Mouse (Mus musculus) embryonic facial prominence, embryonic 15.5 days (tissue): ENCODE data around the gene Tmem101. TPM values are rescaled to one million over a fixed set of nuclear protein-coding genes. Genes with fewer than 3 reads are reported as not detected.
"Not testable (repeated sequence)": the region's sequence is repeated elsewhere in the genome, so short reads cannot be mapped to it uniquely, and the experiment has no call there.

Source experiments
- ATAC-seq: fragments of 200-750 bp; cut with Nextera tagmentation; 2 replicates; pipeline ENCODE4 v1.8.0; 2017; ENCODE audit warnings: low read depth, moderate TSS enrichment; ENCODE audit not compliant: insufficient number of reproducible peaks, low FRiP score, low TSS enrichment
- H3K27ac ChIP-seq: fragments of 300-500 bp; sonication (generic); replicated peaks from 2 replicates; pipeline ENCODE4 v1.5.1; 2015; ENCODE audit warnings: mild to moderate bottlenecking, inconsistent platforms
- H3K27me3 ChIP-seq: fragments of 300-500 bp; sonication (generic); 2 replicates; pipeline ENCODE4 v1.6.1; 2015; ENCODE audit warnings: inconsistent platforms
- H3K36me3 ChIP-seq: fragments of 300-500 bp; sonication (generic); 2 replicates; pipeline ENCODE4 v1.6.1; 2015; ENCODE audit warnings: mild to moderate bottlenecking, inconsistent platforms
- H3K4me1 ChIP-seq: fragments of 300-500 bp; sonication (generic); 2 replicates; pipeline ENCODE4 v1.6.1; 2015; ENCODE audit warnings: inconsistent platforms
- H3K4me2 ChIP-seq: fragments of 300-500 bp; sonication (generic); replicated peaks from 2 replicates; pipeline ENCODE4 v1.6.1; 2015; ENCODE audit warnings: mild to moderate bottlenecking, inconsistent platforms
- H3K4me3 ChIP-seq: fragments of 300-500 bp; sonication (generic); replicated peaks from 2 replicates; pipeline ENCODE4 v1.5.1; 2015; ENCODE audit warnings: mild to moderate bottlenecking, inconsistent platforms
- H3K9ac ChIP-seq: fragments of 300-500 bp; sonication (generic); 2 replicates; pipeline ENCODE4 v1.6.1; 2015; ENCODE audit warnings: inconsistent platforms
- H3K9me3 ChIP-seq: fragments of 300-500 bp; sonication (generic); replicated peaks from 2 replicates; pipeline ENCODE4 v1.6.1; 2016; ENCODE audit warnings: inconsistent platforms
- WGBS: fragments of 180-500 bp; shearing (Covaris S2); methylation state at CpG from one replicate; pipeline ENCODE4 v1.1.7; 2015; 5-methylcytosine and 5-hydroxymethylcytosine counted together
- polyA plus RNA-seq: library from polyadenylated mRNA; unstranded; fragments of >200 nt; fragmentation: Nextera tagmentation; extraction: Ambion mirVana; gene quantifications from 2 replicates; pipeline ENCODE4 v1.2.1, GENCODE M21; 2015

Gene Tmem101
- polyA plus RNA-seq, 1 experiment from 2014 or later, result 39.4 TPM

GRCm38 (mm10) chr11:102185677-102186076 is 29.5 kb upstream of the Tmem101 start:
- Histone ChIP-seq H3K9ac (no peak overlapping the region), H3K9me3 (no peaks in the 10 kb centered on the region), H3K4me3 (peak overlapping the region; percentile 92), H3K4me1 (peaks cover 36% of the 10 kb centered on the region), H3K4me2 (peak overlapping the region; percentile 60), H3K27ac (peak overlapping the region; percentile 96), H3K27me3 (no peaks in the 10 kb centered on the region), H3K36me3 (peaks cover 19% of the 10 kb centered on the region)
- 34% methylated on average over 3 of the region's 3 CpGs for WGBS
- no peak for ATAC-seq

- ATAC-seq, result peak; percentile 88
- WGBS, result under 1% methylated on average over 68 of the region's 70 CpGs
Observed at GRCm38 (mm10) chr11:102184646-102185495, 28.7 kb upstream of the Tmem101 start, which contains the start of gene Lsm12. Gene Lsm12 (minus strand): TSS chr11:102185296.

GRCm38 (mm10) chr11:102184253-102184645 is 28.0 kb upstream of the Tmem101 start:
- no peak for ATAC-seq
- 3% methylated on average over 7 of the region's 7 CpGs for WGBS
- Histone ChIP-seq H3K27ac (peak overlapping the region; percentile 96), H3K4me2 (peak overlapping the region; percentile 60), H3K4me1 (peaks cover 25% of the 10 kb centered on the region), H3K9me3 (no peaks in the 10 kb centered on the region), H3K27me3 (no peaks in the 10 kb centered on the region), H3K9ac (peak overlapping the region; percentile 91), H3K4me3 (peak overlapping the region; percentile 92), H3K36me3 (peaks cover 29% of the 10 kb centered on the region)

More at GRCm38 (mm10) chr11:102184646-102185495, 28.7 kb upstream of the Tmem101 start, which contains the start of gene Lsm12:
- Histone ChIP-seq H3K9me3 (no peaks in the 10 kb centered on the region), H3K4me3 (peak within 1 kb of the TSS; percentile 92), H3K36me3 (peaks cover 27% of the 10 kb centered on the region), H3K9ac (peak within 1 kb of the TSS; percentile 91), H3K27ac (peak within 1 kb of the TSS; percentile 96), H3K4me2 (peak within 1 kb of the TSS; percentile 60), H3K4me1 (peaks cover 28% of the 10 kb centered on the region), H3K27me3 (no peaks in the 10 kb centered on the region)

GRCm38 (mm10) chr11:102179836-102180235 is 23.6 kb upstream of the Tmem101 start:
- H3K9ac ChIP-seq, result no peak overlapping the region
- H3K36me3 ChIP-seq, result peaks cover 55% of the 10 kb centered on the region
- no peak overlapping the region for H3K27ac ChIP-seq
- no peak overlapping the region for H3K4me3 ChIP-seq
- no peaks in the 10 kb centered on the region for H3K27me3 ChIP-seq
- no peak overlapping the region for H3K4me2 ChIP-seq
- H3K4me1 ChIP-seq, result peaks cover 14% of the 10 kb centered on the region
- ATAC-seq, result no peak
- H3K9me3 ChIP-seq, result no peaks in the 10 kb centered on the region

GRCm38 (mm10) chr11:102168689-102169088 is 12.5 kb upstream of the Tmem101 start:
- Histone ChIP-seq H3K27ac (no peak overlapping the region), H3K9me3 (no peaks in the 10 kb centered on the region), H3K4me1 (no peaks in the 10 kb centered on the region), H3K27me3 (no peaks in the 10 kb centered on the region), H3K4me2 (no peak overlapping the region), H3K4me3 (no peak overlapping the region), H3K9ac (no peak overlapping the region), H3K36me3 (peaks cover 52% of the 10 kb centered on the region)
- 84% methylated on average over 5 of the region's 5 CpGs for WGBS
- no peak for ATAC-seq

GRCm38 (mm10) chr11:102167539-102167938 is 11.3 kb upstream of the Tmem101 start:
- H3K4me2 ChIP-seq, result no peak overlapping the region
- ATAC-seq, result no peak
- no peak overlapping the region for H3K4me3 ChIP-seq
- peaks cover 58% of the 10 kb centered on the region for H3K36me3 ChIP-seq
- H3K4me1 ChIP-seq, result no peaks in the 10 kb centered on the region
- H3K27ac ChIP-seq, result no peak overlapping the region
- H3K27me3 ChIP-seq, result no peaks in the 10 kb centered on the region
- H3K9ac ChIP-seq, result no peak overlapping the region
- no peaks in the 10 kb centered on the region for H3K9me3 ChIP-seq
- WGBS, result 92% methylated on average over 5 of the region's 5 CpGs

- Histone ChIP-seq H3K9me3 (no peaks in the 10 kb centered on the region), H3K4me1 (no peaks in the 10 kb centered on the region), H3K36me3 (peaks cover 64% of the 10 kb centered on the region), H3K4me3 (no peak overlapping the region), H3K4me2 (no peak overlapping the region), H3K27me3 (no peaks in the 10 kb centered on the region), H3K27ac (no peak overlapping the region), H3K9ac (no peak overlapping the region)
- 68% methylated on average over 6 of the region's 6 CpGs for WGBS
- no peak for ATAC-seq
Observed at GRCm38 (mm10) chr11:102165971-102166722, 9.9 kb upstream of the Tmem101 start.

- no peak for ATAC-seq
- 78% methylated on average over 5 of the region's 5 CpGs for WGBS
- Histone ChIP-seq H3K36me3 (peaks cover 30% of the 10 kb centered on the region), H3K27me3 (no peaks in the 10 kb centered on the region), H3K9me3 (no peaks in the 10 kb centered on the region), H3K9ac (no peak overlapping the region), H3K4me3 (no peak overlapping the region), H3K27ac (no peak overlapping the region), H3K4me1 (peaks cover 8% of the 10 kb centered on the region), H3K4me2 (no peak overlapping the region)
Observed at GRCm38 (mm10) chr11:102159781-102160180, 3.6 kb upstream of the Tmem101 start.

GRCm38 (mm10) chr11:102158024-102158423 is 1.8 kb upstream of the Tmem101 start:
- H3K4me2 ChIP-seq, ATAC-seq, H3K9ac ChIP-seq, H3K27me3 ChIP-seq, H3K9me3 ChIP-seq, H3K4me3 ChIP-seq, H3K27ac ChIP-seq: not testable (repeated sequence)
- peaks cover 11% of the 10 kb centered on the region for H3K4me1 ChIP-seq
- 69% methylated on average over 2 of the region's 2 CpGs for WGBS
- H3K36me3 ChIP-seq, result peaks cover 33% of the 10 kb centered on the region

GRCm38 (mm10) chr11:102156786-102157089 is 534 bp upstream of the Tmem101 start:
- Histone ChIP-seq H3K27ac (no peak overlapping the region), H3K4me3 (peak overlapping the region; percentile 75), H3K9me3 (no peaks in the 10 kb centered on the region), H3K4me1 (peaks cover 11% of the 10 kb centered on the region), H3K4me2 (peak overlapping the region; percentile 87; the same call in 1 of the 2 replicates), H3K36me3 (peaks cover 30% of the 10 kb centered on the region), H3K9ac (no peak overlapping the region), H3K27me3 (no peaks in the 10 kb centered on the region)
- WGBS, result 2% methylated on average over 1 of the region's 1 CpGs
- no peak for ATAC-seq

GRCm38 (mm10) chr11:102147213-102147989 is 8.8 kb downstream of the Tmem101 start:
- WGBS, result 13% methylated on average over 34 of the region's 34 CpGs
- Histone ChIP-seq H3K4me1 (peaks cover 22% of the 10 kb centered on the region), H3K9me3 (no peaks in the 10 kb centered on the region), H3K9ac (no peak overlapping the region), H3K4me2 (no peak overlapping the region), H3K27ac (no peak overlapping the region), H3K27me3 (peaks cover 71% of the 10 kb centered on the region), H3K4me3 (0 out of 2 replicates have a peak overlapping the region, but pooled peaks have one; percentile 10), H3K36me3 (peaks cover under 1% of the 10 kb centered on the region; the same call in 1 of the 2 replicates)
- ATAC-seq, result no peak
